Mouse (Mus musculus) heart, adult 2 months (tissue): Measurements from ENCODE around the gene Thbs4.
A peak's percentile ranks its signal among the peaks of the same experiment; 100 is the strongest.

Source experiments
- CTCF ChIP-seq: fragments of 200-600 bp; IDR thresholded peaks from 2 replicates; pipeline ENCODE4 v1.8.1; 2022; ENCODE audit warnings: antibody characterized with exemption, mild to moderate bottlenecking, moderate library complexity
- EP300 ChIP-seq: fragments of 200-500 bp; IDR thresholded peaks from 2 replicates; pipeline ENCODE4 v1.6.1; 2011; ENCODE audit warnings: low read depth, low read length, control low read depth; ENCODE audit not compliant: insufficient read depth
- POLR2A ChIP-seq: fragments of 200-500 bp; IDR thresholded peaks from 2 replicates; pipeline ENCODE4 v1.6.1; 2011; ENCODE audit warnings: mild to moderate bottlenecking, low read depth, low read length, control low read depth; ENCODE audit not compliant: insufficient read depth

GRCm38 (mm10) chr13:92740671-92741270 lies 53.8 kb downstream of the Thbs4 start:
- TF ChIP-seq EP300 (no peak), CTCF (peak; percentile 90), POLR2A (no peak)
